Mouse (Mus musculus) cerebellum, adult (tissue): ENCODE measurements around the gene Kcnn4.

Experiments
- ATAC-seq: cut with Nextera tagmentation; 2 replicates; pipeline ENCODE4 v1.9.2; 2017; ENCODE audit warnings: mild to moderate bottlenecking, moderate library complexity, mixed read lengths; ENCODE audit not compliant: insufficient number of reproducible peaks, low FRiP score, low TSS enrichment

Kcnn4 gene

DNA sequence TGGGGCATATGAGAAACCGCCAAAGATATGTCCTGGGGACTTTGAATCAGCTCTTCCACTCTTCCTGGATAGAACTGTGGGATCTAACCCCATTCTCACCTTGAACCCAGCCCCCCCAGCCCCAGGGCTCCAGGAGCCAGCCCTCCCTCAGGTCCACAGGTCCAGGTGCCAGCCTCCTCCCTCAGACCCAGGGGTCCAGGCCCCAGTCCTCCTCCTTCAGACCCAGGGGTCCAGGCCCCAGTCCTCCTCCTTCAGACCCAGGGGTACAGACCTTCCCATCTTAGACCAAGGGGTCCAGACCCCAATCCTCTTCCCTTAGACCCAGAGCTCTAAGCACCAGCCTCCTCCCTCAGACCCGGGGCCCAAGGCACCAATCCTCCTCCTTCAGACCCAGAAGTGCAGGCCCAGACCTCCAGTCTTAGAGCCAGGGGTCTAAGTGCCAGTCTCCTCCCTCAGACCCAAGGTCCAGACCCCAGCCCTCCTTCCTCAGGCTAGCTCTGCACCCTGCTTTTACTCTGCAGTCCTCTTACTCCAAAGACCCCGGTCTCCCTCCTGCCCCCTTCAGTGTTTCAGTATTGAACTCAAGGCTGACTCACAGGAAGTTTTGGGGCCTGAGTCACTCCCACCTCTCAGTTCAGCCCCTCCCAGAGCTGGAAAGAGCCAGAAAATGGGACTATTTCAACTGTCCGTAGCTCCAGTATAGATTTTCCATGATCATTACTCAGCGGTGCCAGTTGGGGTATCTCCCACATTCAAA, 4.6 kb upstream of the Kcnn4 start:
- no peak for ATAC-seq

DNA sequence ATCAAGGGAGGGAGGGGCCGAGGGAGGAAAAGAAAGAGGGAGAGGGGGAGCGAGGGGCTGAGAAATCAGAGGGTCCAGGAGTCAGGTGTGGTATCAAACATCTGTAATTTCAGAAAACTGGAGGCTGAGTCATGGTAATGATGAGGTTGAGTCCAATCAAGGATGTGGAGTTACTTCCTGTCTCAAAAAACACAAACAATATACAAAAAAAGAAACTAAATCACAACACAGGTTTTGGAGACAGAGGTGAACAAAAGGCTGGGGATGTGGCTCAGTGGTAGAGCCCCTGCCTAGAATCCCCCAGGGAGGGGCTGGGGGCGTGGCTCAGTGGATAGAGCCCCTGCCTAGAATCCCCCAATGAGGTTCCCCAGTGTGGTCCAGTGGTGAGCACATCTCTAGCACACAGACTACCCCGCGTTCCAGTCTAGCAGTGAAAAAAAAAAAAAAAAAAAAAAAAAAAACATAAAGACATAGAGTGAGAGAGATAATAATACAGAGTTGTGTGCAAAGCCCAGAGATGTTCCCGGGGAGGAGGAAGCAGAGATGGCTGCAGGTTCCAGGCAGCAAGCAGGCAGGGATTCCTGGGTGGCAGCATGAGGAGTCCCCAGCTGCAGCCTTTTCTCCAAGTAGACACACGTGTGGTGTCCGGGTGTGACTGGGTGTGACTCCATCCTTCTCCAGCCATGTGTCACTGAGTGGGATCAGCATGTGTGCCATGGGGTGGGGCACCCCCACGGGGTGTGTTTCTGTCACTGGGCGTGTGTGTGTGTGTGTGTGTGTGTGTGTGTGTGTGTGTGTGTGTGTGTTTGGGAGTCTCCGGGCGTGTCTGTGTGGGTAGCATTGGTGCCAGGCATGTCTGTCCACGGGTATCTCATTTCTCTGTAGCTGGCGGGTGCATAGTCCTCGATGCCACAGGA, 3.1 kb upstream of the Kcnn4 start:
- no peak for ATAC-seq

DNA sequence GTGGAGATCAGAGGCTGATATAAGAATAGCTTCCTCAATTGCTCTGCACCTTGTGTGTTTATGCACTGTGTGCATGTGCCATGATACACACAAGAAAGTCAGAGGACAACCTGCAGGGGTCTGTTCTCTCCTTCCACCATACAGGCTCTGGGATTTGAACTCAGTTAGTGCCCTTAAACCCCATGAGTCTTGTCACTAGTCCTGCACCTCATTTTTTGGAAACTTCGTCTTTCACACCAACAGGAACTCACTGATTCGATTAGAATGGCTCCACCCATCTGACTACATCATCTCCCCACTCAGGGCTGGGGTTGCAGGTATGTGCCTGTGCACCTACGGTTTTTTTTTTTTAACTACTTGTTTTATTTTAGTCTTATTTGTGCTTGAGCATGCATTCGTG, 1.8 kb upstream of the Kcnn4 start:
- ATAC-seq, result no peak

DNA sequence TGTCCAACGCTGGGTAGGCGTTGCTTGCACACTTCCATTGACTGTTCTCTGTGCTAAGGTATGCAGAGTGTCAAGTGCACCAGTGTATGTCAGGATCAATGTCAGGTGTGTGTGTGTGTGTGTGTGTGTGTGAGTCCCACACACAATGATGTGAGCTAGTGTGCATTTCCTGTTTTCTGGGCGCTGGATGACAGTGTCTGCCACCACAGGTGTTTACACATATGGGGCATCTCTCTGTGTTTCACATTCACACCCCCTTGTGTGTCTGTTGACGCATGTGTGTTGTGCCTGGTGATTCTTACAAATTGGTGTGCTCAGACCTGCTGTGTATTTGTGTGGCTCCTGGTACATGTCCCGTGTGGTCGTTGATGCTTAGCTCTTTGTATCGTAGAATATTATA, 1.1 kb upstream of the Kcnn4 start:
- ATAC-seq, result no peak

DNA sequence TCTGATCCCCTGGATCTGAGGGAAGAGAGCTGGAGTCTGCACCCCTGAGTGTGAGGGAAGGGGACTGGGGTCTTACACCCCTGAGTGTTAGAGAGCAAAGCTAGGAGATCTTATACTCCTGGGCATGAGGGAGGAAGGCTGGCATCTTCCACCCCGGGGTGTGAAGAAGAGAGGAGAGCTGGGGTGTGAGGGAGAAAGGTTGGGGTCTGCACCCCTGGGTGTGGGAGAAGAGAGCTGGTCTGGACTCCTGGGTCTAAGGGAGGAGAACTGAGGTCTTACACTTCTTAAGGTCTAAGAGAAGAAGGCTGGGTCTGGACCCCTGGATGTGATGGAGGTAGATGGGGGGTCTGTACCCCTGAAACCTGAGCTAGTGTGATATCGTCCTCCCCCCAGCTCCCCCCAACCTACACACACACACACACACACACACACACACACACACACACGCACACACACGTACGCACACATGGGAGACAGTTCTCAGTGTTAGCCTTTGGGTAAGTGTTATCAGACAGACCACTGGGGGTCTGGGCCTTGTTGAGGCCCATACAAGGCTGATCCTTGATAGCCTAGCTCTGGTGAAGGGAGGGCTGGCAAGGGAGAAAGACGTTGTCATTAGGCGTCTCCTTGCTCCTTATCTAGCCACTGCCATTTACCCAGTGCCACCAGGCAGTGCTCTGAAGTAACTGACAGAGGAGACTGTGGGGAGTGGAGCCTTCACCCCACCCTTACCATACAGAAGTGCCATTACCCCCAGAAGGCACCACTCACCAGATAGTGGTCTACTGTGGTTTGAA, 1.1 kb downstream of the Kcnn4 start:
- no peak for ATAC-seq

DNA sequence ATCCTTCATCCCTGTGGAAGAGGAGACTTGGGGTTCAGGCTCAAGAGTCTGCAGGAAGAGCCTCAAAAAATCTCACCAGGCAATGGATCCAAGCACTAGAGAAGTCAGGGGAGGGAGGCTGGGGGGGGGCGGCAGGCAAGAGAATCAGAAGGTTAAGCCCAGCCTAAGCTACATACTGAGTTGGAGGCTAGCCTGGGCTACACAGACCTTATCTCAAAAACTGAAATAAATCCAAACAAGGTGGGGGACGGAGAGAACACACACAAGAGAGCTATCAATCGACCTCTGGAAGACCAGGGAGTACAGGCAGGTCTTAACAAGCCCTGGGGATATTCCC, 1.7 kb downstream of the Kcnn4 start:
- no peak for ATAC-seq

DNA sequence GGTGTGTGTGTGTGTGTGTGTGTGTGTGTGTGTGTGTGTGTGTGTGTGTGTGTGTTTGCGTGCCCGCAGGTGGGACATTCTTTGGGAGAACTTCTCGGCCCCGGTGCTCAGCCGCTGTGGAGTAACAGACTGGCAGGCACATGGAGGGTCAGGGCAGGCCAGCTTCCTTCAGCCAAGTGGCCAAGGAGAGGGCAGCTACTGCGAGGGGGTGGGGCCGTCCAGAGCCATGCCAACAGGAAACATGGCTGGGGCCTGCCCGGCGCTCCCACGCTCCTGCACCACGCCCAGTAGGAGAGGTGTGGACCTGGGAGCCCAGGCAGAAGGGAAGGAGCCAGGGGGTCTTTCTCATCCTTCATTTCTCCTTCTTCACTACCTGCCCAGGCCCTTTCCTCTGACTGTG, 2.2 kb downstream of the Kcnn4 start:
- no peak for ATAC-seq

DNA sequence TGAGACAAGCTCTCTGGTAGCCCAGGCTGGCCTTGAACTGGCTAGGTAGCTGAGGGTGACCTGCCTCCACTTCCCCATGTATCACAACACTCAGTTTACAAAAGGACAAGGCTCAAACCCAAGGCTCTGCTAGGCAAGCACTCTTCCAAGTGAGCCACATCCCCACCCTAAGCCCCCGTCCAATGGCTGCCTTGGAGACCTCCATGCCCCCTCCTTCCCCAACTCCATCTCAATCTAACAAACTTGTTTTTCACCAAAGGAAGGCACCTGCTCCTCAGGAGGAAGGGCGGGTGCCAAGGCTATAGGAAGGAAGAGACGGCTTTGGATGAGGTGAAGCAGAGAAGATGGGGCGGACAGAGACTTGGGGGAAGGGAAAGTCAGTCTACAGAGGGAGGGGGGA, 2.7 kb downstream of the Kcnn4 start:
- no peak for ATAC-seq

DNA sequence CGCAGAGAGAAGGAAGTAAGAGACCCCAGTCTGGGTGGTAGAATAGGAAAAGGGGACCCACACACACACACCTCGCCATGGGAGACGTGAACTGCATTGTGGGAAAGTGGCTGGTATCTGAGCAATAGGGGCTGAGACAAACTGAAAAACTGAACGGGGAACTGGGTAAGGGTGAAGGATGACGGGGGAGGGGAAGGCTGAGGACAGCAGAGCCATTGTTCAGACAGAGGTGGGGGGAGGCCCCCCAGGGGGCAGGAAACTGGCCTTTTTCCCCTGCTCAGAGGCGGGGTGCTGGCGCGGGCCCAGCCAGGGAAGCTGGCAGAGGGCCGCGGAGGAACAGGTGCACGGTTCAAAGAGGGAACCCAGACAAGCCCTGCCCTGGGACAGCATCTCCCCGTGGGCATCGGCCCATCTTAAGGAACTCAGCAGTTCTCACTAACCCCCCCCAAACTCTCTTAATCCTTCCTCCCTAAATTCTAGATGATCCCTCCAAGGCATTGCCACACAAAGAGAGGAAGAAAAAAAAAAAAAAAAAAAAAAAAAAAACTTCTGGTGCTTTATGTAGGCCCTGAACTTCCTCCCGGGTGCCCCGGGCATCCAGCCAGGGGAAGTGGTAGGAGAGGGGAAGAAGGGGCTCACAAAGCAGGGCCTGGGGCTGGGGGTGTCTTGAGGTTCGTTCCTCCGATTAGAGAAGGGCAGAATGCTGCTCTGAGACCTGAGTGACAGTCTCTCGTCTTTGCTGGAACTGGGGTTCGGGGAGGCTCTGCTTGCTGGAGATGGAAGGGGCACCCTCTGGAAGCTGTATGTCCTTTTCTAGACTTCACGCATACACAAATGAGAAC, 3.7 kb downstream of the Kcnn4 start:
- ATAC-seq, result no peak

DNA sequence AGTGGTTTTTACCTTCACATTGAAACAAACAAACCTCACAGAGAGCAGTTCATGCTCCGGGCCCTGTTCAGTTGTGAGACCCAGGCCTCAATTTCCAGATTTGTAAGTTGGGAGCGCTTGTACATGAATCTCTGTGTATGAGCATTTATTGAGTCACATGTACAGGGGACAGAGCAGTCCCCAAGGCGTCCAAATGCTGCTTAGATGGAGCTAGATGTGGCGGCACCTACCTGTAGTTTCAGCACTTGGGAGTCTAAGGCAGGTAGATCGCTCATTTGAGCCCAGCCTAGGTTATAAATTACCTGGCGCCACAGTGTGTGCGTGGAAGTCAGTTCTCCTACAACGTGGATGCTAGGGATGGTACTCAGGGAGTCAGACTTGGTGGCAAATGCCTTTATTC, 6.4 kb downstream of the Kcnn4 start:
- ATAC-seq, result no peak

DNA sequence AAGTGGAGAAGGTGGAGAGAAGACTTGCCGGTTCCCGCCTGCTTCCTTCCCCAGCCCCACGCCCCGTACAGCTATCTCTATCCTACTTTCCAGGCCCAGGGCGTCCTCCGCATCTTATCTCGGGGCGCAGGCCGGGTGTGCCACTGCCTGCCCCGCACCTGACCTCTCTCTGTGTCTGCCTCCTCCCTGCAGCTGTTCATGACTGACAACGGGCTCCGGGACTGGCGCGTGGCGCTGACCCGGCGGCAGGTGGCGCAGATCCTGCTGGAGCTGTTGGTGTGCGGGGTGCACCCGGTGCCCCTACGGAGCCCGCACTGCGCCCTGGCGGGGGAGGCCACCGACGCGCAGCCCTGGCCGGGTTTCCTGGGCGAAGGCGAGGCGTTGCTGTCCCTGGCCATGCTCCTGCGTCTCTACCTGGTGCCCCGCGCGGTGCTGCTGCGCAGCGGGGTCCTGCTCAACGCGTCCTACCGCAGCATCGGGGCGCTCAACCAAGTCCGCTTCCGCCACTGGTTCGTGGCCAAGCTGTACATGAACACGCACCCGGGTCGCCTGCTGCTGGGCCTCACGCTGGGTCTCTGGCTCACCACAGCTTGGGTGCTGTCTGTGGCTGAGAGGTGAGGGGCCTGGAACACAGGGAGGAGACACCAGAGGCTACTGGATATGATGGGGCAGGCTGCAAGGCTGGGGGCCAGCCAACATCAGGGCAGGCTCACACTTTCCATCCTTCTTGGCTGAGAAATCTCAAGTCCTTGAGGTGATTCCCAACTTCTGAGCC, 7.2 kb downstream of the Kcnn4 start:
- no peak for ATAC-seq

DNA sequence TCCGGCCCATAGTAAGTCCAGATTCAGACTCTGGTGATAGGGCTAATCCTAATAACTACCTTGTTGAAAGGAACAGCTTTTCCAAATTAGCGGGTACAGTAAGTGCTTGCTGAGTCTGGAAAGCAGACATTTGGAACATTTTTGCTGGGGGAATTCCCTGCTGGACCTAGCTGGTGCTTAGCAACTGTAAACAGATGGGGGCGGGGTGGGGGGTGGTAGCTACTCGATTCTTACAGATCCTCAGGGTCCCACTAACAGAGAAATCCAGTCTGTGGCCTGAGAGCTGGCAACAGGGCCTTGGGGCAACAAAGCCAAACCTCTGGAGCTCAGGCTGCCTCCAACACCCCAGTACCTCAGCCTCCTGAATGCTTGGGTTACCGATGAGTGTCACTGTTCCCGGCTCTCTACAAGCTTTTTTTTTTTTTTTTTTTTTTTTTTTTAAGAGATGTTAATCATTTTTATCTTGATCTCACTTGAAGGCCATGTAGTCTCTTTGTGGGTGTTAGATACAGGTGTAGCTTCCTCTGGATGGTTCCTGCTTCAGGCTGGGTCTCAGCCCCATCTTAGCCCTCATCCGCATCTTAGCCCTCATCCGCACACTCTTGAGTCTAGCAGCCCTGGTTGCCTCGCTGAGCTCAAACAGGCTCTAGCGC, 8.1 kb downstream of the Kcnn4 start:
- ATAC-seq, result no peak

DNA sequence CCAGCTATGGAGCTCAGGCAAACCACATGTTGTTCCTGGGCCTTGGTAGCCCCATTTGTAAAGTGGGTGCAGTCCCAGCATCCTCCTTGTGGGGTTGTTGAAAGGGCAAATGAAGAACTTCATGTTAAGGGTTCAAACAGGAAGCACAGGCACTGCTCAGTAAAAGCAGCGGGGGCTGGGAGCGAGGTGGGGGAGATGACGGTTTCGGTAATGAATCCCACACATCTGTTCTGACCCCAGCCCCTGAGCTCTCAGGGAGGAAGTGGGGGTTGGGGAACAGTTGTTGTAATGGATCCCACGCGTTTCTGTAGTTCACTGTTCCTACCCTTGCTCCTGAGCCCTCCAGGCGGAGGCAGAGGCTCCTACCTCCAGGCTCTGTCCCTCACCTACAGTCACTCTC, 9.9 kb downstream of the Kcnn4 start:
- no peak for ATAC-seq

DNA sequence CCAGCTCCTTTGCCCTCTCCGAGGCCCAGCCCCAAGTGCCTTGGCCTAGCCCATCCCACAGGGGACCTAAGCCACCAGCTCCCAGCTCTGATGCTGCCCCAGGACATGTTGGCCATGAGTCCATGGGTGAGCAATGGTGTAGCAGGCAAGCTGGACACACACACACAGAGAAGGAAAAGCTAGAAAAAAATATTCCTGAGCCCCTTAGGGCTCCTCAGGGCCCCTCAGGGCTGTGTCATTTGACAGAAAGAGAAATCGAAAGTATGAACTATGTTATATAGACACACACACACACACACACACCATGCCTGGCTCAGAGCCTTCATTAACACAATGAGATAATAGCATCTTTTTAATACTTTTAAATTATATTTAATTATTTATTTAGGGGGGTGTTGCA, 10.3 kb downstream of the Kcnn4 start:
- ATAC-seq, result no peak

DNA sequence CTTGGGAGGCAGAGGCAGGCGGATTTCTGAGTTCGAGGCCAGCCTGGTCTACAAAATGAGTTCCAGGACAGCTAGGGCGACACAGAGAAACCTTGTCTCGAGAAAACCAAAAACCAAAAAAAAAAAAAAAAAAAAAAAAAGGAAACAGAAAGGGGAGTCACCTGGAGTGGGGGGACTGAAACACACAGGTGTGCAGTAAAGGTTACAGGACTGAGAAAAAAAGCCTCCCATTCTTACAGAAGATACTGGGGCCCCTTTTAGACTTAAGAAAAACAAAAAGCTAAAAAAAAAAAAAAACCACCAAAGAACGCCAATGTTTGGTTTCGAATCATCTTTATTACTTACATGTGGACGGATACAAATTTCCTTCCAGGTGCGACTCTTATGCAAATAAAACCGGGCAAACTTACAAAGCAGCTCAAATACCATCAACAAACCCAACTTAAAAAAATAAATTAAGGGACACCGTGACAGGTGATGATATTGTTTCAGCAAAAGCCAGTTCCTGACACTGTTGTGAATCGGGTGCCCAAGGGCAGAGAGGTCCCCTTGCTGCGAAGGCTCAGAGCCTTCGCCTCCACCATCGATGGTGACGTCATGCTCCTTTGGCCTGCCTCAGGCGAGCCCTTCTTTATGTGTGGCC, 12.8 kb downstream of the Kcnn4 start:
- ATAC-seq, result no peak

DNA sequence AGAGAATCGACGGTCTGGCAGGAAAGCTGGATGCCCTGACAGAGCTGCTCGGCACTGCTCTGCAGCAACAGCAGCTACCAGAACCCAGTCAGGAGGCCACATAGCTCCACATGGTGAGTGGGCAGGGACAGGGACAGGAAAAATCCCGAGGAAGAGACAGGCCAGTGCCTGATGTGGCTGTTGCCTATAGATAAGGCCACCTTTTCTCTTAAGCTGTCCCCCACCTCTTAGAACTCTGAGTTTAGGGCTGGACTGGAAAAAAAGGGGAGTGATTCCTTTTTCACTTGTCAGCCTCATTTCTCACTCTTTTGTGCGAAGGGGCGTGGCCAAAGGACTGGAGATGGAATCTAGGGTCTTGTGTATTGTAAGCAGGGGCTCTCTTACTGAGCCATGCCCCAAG, 14.0 kb downstream of the Kcnn4 start:
- ATAC-seq, result no peak

DNA sequence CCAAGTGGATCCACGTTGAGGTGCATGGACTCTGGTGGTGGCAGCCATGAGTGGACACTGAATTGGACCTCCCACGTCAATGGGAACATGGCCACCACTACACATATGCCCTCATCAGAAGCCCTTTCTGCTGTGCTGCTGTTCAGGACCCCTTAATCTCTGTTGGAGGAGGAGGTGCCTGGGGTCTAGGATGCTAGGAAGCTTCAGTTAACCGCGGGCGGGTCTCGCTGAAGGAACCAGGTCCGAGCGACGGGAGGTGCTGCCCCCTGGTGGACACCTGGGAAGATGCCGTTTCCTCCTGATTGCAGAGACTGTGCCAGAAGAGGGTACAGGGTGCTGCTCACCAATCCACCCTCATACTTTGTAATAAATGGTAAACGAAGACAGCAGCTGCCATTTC, 14.8 kb downstream of the Kcnn4 start:
- ATAC-seq, result 0 out of 2 replicates have a peak, but pooled peaks have one; percentile 31

DNA sequence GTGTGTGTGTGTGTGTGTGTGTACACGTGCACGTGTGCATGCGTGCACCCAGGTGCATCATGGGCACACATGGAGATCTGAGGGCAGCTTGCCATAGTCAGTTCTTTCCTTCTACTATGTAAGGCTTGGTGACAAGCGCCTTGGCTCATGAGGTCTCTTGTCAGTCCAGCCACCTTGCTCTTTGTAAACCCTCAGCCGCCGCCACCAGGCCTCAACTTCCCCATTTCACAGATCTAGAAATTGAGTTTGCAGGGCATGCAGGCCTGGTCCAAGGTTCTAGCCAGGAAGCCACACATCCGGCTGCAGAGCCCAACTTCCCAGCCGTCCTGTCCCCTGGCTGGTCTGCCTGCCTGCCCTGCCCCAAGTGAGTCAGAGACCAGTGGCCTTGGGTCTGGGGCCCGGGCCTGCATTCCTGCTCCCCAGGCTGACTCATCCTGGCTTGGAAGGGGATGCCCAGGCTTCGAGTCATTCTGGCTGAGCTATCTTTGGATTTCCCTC, 17.0 kb downstream of the Kcnn4 start:
- ATAC-seq, result no peak
